Mouse (Mus musculus): ENCODE measurements around the gene Gm10320. TPM values are rescaled to one million over a fixed set of nuclear protein-coding genes. Genes with fewer than 3 reads are reported as not detected.

Gm10320 gene
- total RNA-seq, 1 experiment = 8.9 TPM

DNA sequence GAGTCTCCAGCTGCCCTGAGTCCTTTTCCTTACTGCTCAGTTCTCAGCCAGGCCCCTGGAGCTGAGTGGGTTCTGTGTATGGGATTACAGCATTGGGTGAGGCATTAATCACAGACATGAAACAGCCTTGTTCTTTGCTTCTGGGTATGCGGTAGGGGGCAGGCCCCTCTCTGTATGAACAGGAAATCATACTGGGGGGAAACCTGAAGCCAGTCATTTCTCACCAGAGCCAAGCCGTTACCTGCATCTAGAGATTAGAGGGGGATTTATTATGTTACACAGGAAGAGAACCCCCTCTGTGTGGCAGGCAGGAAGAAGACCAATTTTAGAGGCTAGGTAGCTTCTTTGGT is 43.1 kb upstream of the Gm10320 start:
- H3K27ac ChIP-seq (ENCODE audit: insufficient read depth, low read depth, low read length, poor library complexity, severe bottlenecking) = no peak overlapping the region
- no peak overlapping the region for H3K4me3 ChIP-seq (ENCODE audit: insufficient read depth in 1 of 2, low read depth in 1 of 2, low read length in 2 of 2, poor library complexity in 1 of 2, severe bottlenecking in 1 of 2)
- peaks cover 0 to 4% of the 10 kb centered on the region in 2 experiments; a peak in 1 of 4 replicates for H3K4me1 ChIP-seq (ENCODE audit: control insufficient read depth in 2 of 2, insufficient read depth in 2 of 2, low read length in 2 of 2, poor library complexity in 1 of 2)
- H3K36me3 ChIP-seq (ENCODE audit: control insufficient read depth, insufficient read depth, low read length, poor library complexity, severe bottlenecking) = no peaks in the 10 kb centered on the region
- TF ChIP-seq MAFK (IDR thresholded peaks at IDR 0.05; ENCODE audit: insufficient read depth, low read depth, low read length) (no peak), CHD2 (IDR thresholded peaks at IDR 0.05; ENCODE audit: low read depth, low read length) (no peak), HCFC1 (IDR thresholded peaks at IDR 0.05; ENCODE audit: borderline replicate concordance, insufficient read depth, low read length) (no peak), ZC3H11A (IDR thresholded peaks at IDR 0.05; ENCODE audit: borderline replicate concordance, low read depth, low read length) (no peak), ZNF384 (IDR thresholded peaks at IDR 0.05; ENCODE audit: low read depth, low read length) (no peak)
- in situ Hi-C loops (cut with MboI; ENCODE audit: low sequenced_read_pairs in 2 of 2, unreplicated experiment in 2 of 2) = no loop called here
- no peaks in the 10 kb centered on the region for H3K9me3 ChIP-seq (ENCODE audit: control insufficient read depth, insufficient read depth, low read depth, low read length)
- H3K9ac ChIP-seq (ENCODE audit: insufficient read depth, low read depth, low read length, poor library complexity, severe bottlenecking) = no peak overlapping the region
- no peak for DNase-seq (ENCODE audit: low read depth, low spot score)

DNA sequence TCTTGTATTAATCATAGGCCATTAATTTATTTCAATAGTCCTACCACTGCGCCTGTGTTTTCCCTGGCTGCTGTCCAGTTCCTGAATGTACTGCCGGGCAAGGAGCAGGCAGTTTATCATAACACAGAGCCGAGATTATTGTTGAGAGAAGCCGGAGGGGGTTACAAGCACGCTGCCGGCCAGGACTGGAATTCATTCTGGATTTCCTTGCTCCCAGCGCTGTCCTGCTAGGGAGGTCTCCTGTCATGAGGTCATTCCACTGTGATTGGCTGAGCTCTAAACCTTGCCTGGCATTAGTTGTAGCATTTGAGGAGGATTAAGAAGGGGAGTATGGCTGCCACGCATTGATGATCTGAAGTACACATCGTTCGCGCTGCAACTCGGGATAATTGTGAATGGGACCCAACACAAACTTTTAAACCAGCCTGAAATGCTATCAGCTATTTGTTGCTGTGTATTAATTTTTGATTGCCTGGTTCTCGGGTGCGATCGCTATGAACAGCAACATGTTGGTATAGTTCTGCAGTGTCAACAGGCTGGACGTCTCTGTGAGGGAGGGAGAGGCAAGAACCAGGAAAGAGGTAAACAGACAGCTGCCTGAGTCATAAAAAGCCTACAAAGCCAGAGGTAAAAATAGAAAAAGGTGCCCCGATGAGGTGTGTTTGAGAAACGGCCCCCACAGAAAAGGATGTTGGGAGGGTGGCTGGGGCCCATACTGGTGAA is 42.5 kb upstream of the Gm10320 start:
- H3K9me3 ChIP-seq (ENCODE audit: control insufficient read depth, insufficient read depth, low read depth, low read length) = no peaks in the 10 kb centered on the region
- no peak overlapping the region for H3K27ac ChIP-seq (ENCODE audit: insufficient read depth, low read depth, low read length, poor library complexity, severe bottlenecking)
- no peak for TF ChIP-seq MAFK (IDR thresholded peaks at IDR 0.05; ENCODE audit: insufficient read depth, low read depth, low read length)
- no peak for TF ChIP-seq ZC3H11A (IDR thresholded peaks at IDR 0.05; ENCODE audit: borderline replicate concordance, low read depth, low read length)
- TF ChIP-seq HCFC1 (IDR thresholded peaks at IDR 0.05; ENCODE audit: borderline replicate concordance, insufficient read depth, low read length) = no peak
- TF ChIP-seq CHD2 (IDR thresholded peaks at IDR 0.05; ENCODE audit: low read depth, low read length) = no peak
- no peak for TF ChIP-seq ZNF384 (IDR thresholded peaks at IDR 0.05; ENCODE audit: low read depth, low read length)
- no peak overlapping the region for H3K4me3 ChIP-seq (ENCODE audit: insufficient read depth in 1 of 2, low read depth in 1 of 2, low read length in 2 of 2, poor library complexity in 1 of 2, severe bottlenecking in 1 of 2)
- H3K4me1 ChIP-seq (ENCODE audit: control insufficient read depth in 2 of 2, insufficient read depth in 2 of 2, low read length in 2 of 2, poor library complexity in 1 of 2) = peaks cover 0 to 4% of the 10 kb centered on the region in 2 experiments; a peak in 1 of 4 replicates
- no peak for DNase-seq (ENCODE audit: low read depth, low spot score)
- no peak overlapping the region for H3K9ac ChIP-seq (ENCODE audit: insufficient read depth, low read depth, low read length, poor library complexity, severe bottlenecking)
- in situ Hi-C loops (cut with MboI; ENCODE audit: low sequenced_read_pairs in 2 of 2, unreplicated experiment in 2 of 2) = no loop called here
- H3K36me3 ChIP-seq (ENCODE audit: control insufficient read depth, insufficient read depth, low read length, poor library complexity, severe bottlenecking) = no peaks in the 10 kb centered on the region

DNA sequence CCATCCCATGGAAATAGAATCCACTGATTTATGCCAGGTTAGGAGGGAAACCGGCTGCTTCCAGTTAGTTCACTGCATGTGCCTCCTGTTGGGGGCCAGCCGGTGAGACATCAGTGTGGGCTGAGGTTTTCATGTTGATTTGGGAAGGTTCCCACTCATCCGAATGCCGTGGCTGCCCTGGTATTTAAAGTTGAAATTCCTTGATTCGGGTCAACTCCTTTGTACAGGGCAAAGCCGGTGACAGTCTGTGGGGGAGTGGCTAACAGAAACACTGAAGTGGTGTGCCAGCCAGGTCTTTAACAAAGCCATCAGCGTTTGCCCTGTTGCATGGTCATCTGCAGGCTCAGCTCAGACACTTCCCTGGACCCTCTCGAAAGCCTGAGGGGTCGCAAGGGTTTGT is 41.6 kb upstream of the Gm10320 start:
- H3K4me3 ChIP-seq (ENCODE audit: insufficient read depth in 1 of 2, low read depth in 1 of 2, low read length in 2 of 2, poor library complexity in 1 of 2, severe bottlenecking in 1 of 2) = no peak overlapping the region
- no peaks in the 10 kb centered on the region for H3K9me3 ChIP-seq (ENCODE audit: control insufficient read depth, insufficient read depth, low read depth, low read length)
- H3K4me1 ChIP-seq (ENCODE audit: control insufficient read depth in 2 of 2, insufficient read depth in 2 of 2, low read length in 2 of 2, poor library complexity in 1 of 2) = peaks cover 0 to 4% of the 10 kb centered on the region in 2 experiments; a peak in 1 of 4 replicates
- H3K9ac ChIP-seq (ENCODE audit: insufficient read depth, low read depth, low read length, poor library complexity, severe bottlenecking) = no peak overlapping the region
- no peaks in the 10 kb centered on the region for H3K36me3 ChIP-seq (ENCODE audit: control insufficient read depth, insufficient read depth, low read length, poor library complexity, severe bottlenecking)
- no peak for DNase-seq (ENCODE audit: low read depth, low spot score)
- in situ Hi-C loops (cut with MboI; ENCODE audit: low sequenced_read_pairs in 2 of 2, unreplicated experiment in 2 of 2) = no loop called here
- no peak for TF ChIP-seq ZNF384 (IDR thresholded peaks at IDR 0.05; ENCODE audit: low read depth, low read length)
- no peak for TF ChIP-seq HCFC1 (IDR thresholded peaks at IDR 0.05; ENCODE audit: borderline replicate concordance, insufficient read depth, low read length)
- TF ChIP-seq CHD2 (IDR thresholded peaks at IDR 0.05; ENCODE audit: low read depth, low read length) = no peak
- no peak for TF ChIP-seq MAFK (IDR thresholded peaks at IDR 0.05; ENCODE audit: insufficient read depth, low read depth, low read length)
- TF ChIP-seq ZC3H11A (IDR thresholded peaks at IDR 0.05; ENCODE audit: borderline replicate concordance, low read depth, low read length) = no peak
- no peak overlapping the region for H3K27ac ChIP-seq (ENCODE audit: insufficient read depth, low read depth, low read length, poor library complexity, severe bottlenecking)

DNA sequence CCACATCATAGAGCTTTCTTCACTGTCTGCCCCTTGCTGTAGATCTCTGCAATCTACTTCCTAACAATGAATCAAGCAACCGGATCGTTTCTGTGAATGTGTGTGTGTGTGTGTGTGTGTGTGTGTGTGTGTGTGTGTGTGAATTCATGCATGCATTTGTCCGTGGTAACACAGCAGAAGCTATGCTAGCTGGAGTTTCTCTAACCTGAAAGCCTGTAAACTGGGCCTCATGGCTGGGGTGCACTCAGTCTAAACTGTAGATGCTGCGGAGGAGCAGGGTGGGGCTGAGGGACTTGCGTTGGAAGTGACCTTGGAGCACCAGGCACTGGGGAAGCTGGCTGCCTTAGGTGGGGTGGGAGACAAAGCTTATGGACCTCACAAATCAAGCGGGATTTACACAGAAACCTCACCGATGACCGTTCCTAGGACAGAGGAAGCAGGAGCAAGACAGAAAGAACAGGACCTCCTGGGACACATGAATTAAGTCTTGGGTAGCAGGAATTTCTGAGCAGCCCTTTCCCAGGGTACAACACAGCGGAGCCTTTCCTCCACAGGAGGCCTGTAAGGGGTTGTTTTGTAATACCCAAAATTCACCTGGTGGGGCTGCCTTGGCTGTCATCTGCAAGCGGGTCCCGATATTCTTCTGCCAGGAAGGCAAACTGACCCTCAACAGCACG is 41.0 kb upstream of the Gm10320 start:
- H3K4me3 ChIP-seq (ENCODE audit: insufficient read depth in 1 of 2, low read depth in 1 of 2, low read length in 2 of 2, poor library complexity in 1 of 2, severe bottlenecking in 1 of 2) = no peak overlapping the region
- H3K36me3 ChIP-seq (ENCODE audit: control insufficient read depth, insufficient read depth, low read length, poor library complexity, severe bottlenecking) = no peaks in the 10 kb centered on the region
- no peaks in the 10 kb centered on the region for H3K9me3 ChIP-seq (ENCODE audit: control insufficient read depth, insufficient read depth, low read depth, low read length)
- DNase-seq (ENCODE audit: low read depth, low spot score) = no peak
- H3K27ac ChIP-seq (ENCODE audit: insufficient read depth, low read depth, low read length, poor library complexity, severe bottlenecking) = no peak overlapping the region
- peaks cover 0 to 4% of the 10 kb centered on the region in 2 experiments; a peak in 1 of 4 replicates for H3K4me1 ChIP-seq (ENCODE audit: control insufficient read depth in 2 of 2, insufficient read depth in 2 of 2, low read length in 2 of 2, poor library complexity in 1 of 2)
- no peak overlapping the region for H3K9ac ChIP-seq (ENCODE audit: insufficient read depth, low read depth, low read length, poor library complexity, severe bottlenecking)
- in situ Hi-C loops (cut with MboI; ENCODE audit: low sequenced_read_pairs in 2 of 2, unreplicated experiment in 2 of 2) = no loop called here
- no peak for TF ChIP-seq HCFC1 (IDR thresholded peaks at IDR 0.05; ENCODE audit: borderline replicate concordance, insufficient read depth, low read length)
- no peak for TF ChIP-seq ZC3H11A (IDR thresholded peaks at IDR 0.05; ENCODE audit: borderline replicate concordance, low read depth, low read length)
- TF ChIP-seq MAFK (IDR thresholded peaks at IDR 0.05; ENCODE audit: insufficient read depth, low read depth, low read length) = no peak
- no peak for TF ChIP-seq CHD2 (IDR thresholded peaks at IDR 0.05; ENCODE audit: low read depth, low read length)
- TF ChIP-seq ZNF384 (IDR thresholded peaks at IDR 0.05; ENCODE audit: low read depth, low read length) = no peak

Data from ES-E14 (cell line).